Mouse (Mus musculus): ENCODE measurements around the gene Rtel1. TPM values are rescaled to one million over a fixed set of nuclear protein-coding genes. Genes with fewer than 3 reads are reported as not detected.

The Rtel1 gene
- polyA plus RNA-seq, 1 experiment from 2014 or later, result 9.0 TPM

- Histone ChIP-seq H3K4me1 (replicated peaks; ENCODE audit: control insufficient read depth, insufficient read depth) (peaks cover 5% of the 10 kb centered on the region), H3K9me3 (ENCODE audit: control insufficient read depth, low read length) (no peaks in the 10 kb centered on the region), H3K4me3 (ENCODE audit: low read depth, low read length) (peak overlapping the region; percentile 71), H3K27me3 (ENCODE audit: control insufficient read depth, insufficient read depth, low read length) (no peaks in the 10 kb centered on the region), H3K36me3 (ENCODE audit: control insufficient read depth, insufficient read depth, low read length) (peaks cover 7% of the 10 kb centered on the region; the same call in 1 of the 2 replicates), H3K27ac (replicated peaks) (peak overlapping the region; percentile 94), H3K9ac (ENCODE audit: low read length) (peak overlapping the region; percentile 91), H3K4me2 (replicated peaks; ENCODE audit: low read depth) (peak overlapping the region; percentile 97)
- WGBS, result under 1% methylated on average over 20 of the region's 20 CpGs
- ATAC-seq (ENCODE audit: low FRiP score, low TSS enrichment) (peak; percentile 74), DNase-seq (ENCODE audit: low spot score) (no peak)
- no peak for TF ChIP-seq CTCF (IDR thresholded peaks at IDR 0.05; ENCODE audit: low read depth)
- TF ChIP-seq EP300 (optimal IDR thresholded peaks at IDR 0.05), result no peak
Observed at GRCm38 (mm10) chr2:181365655-181366075, 46.1 kb downstream of the Rtel1 start.

- Histone ChIP-seq H3K9me3 (ENCODE audit: control insufficient read depth, low read length) (no peaks in the 10 kb centered on the region), H3K4me2 (replicated peaks; ENCODE audit: low read depth) (no peak overlapping the region), H3K27me3 (ENCODE audit: control insufficient read depth, insufficient read depth, low read length) (no peaks in the 10 kb centered on the region), H3K27ac (replicated peaks) (no peak overlapping the region), H3K9ac (ENCODE audit: low read length) (no peak overlapping the region), H3K4me3 (ENCODE audit: low read depth, low read length) (no peak overlapping the region), H3K36me3 (ENCODE audit: control insufficient read depth, insufficient read depth, low read length) (no peaks in the 10 kb centered on the region), H3K4me1 (replicated peaks; ENCODE audit: control insufficient read depth, insufficient read depth) (0 out of 2 replicates have a peak, but pooled peaks cover 2% of the 10 kb centered on the region)
- TF ChIP-seq CTCF (IDR thresholded peaks at IDR 0.05; ENCODE audit: low read depth) (peak; percentile 30), EP300 (optimal IDR thresholded peaks at IDR 0.05) (no peak)
- 96% methylated on average over 5 of the region's 5 CpGs for WGBS
- DNase-seq (ENCODE audit: low spot score), result no peak
- ATAC-seq (ENCODE audit: low FRiP score, low TSS enrichment), result no peak
Observed at GRCm38 (mm10) chr2:181370001-181370400, 50.5 kb downstream of the Rtel1 start.

- Histone ChIP-seq H3K27ac (replicated peaks) (no peak overlapping the region), H3K9me3 (ENCODE audit: control insufficient read depth, low read length) (no peaks in the 10 kb centered on the region), H3K9ac (ENCODE audit: low read length) (no peak overlapping the region), H3K36me3 (ENCODE audit: control insufficient read depth, insufficient read depth, low read length) (peaks cover 18% of the 10 kb centered on the region), H3K4me3 (ENCODE audit: low read depth, low read length) (no peak overlapping the region), H3K4me2 (replicated peaks; ENCODE audit: low read depth) (no peak overlapping the region), H3K4me1 (replicated peaks; ENCODE audit: control insufficient read depth, insufficient read depth) (no peaks in the 10 kb centered on the region), H3K27me3 (ENCODE audit: control insufficient read depth, insufficient read depth, low read length) (no peaks in the 10 kb centered on the region)
- TF ChIP-seq CTCF (IDR thresholded peaks at IDR 0.05; ENCODE audit: low read depth) (peak; percentile 72), EP300 (optimal IDR thresholded peaks at IDR 0.05) (no peak)
- 91% methylated on average over 2 of the region's 2 CpGs for WGBS
- no peak for DNase-seq (ENCODE audit: low spot score)
- no peak for ATAC-seq (ENCODE audit: low FRiP score, low TSS enrichment)
Observed at GRCm38 (mm10) chr2:181375787-181376186, 56.2 kb downstream of the Rtel1 start.

GRCm38 (mm10) chr2:181377230-181377629, 57.7 kb downstream of the Rtel1 start:
- Histone ChIP-seq H3K4me2 (replicated peaks; ENCODE audit: low read depth) (no peak overlapping the region), H3K27me3 (ENCODE audit: control insufficient read depth, insufficient read depth, low read length) (no peaks in the 10 kb centered on the region), H3K4me1 (replicated peaks; ENCODE audit: control insufficient read depth, insufficient read depth) (no peaks in the 10 kb centered on the region), H3K4me3 (ENCODE audit: low read depth, low read length) (no peak overlapping the region), H3K9me3 (ENCODE audit: control insufficient read depth, low read length) (no peaks in the 10 kb centered on the region), H3K36me3 (ENCODE audit: control insufficient read depth, insufficient read depth, low read length) (peaks cover 19% of the 10 kb centered on the region), H3K9ac (ENCODE audit: low read length) (no peak overlapping the region), H3K27ac (replicated peaks) (no peak overlapping the region)
- ATAC-seq (ENCODE audit: low FRiP score, low TSS enrichment) (no peak), DNase-seq (ENCODE audit: low spot score) (no peak)
- TF ChIP-seq EP300 (optimal IDR thresholded peaks at IDR 0.05) (no peak), CTCF (IDR thresholded peaks at IDR 0.05; ENCODE audit: low read depth) (no peak)
- 80% methylated on average over 2 of the region's 2 CpGs for WGBS

- Histone ChIP-seq H3K36me3 (ENCODE audit: control insufficient read depth, insufficient read depth, low read length) (peaks cover 24% of the 10 kb centered on the region), H3K4me3 (ENCODE audit: low read depth, low read length) (no peak overlapping the region), H3K9me3 (ENCODE audit: control insufficient read depth, low read length) (no peaks in the 10 kb centered on the region), H3K4me1 (replicated peaks; ENCODE audit: control insufficient read depth, insufficient read depth) (no peaks in the 10 kb centered on the region), H3K27ac (replicated peaks) (no peak overlapping the region), H3K4me2 (replicated peaks; ENCODE audit: low read depth) (no peak overlapping the region), H3K27me3 (ENCODE audit: control insufficient read depth, insufficient read depth, low read length) (no peaks in the 10 kb centered on the region), H3K9ac (ENCODE audit: low read length) (no peak overlapping the region)
- ATAC-seq (ENCODE audit: low FRiP score, low TSS enrichment) (no peak), DNase-seq (ENCODE audit: low spot score) (no peak)
- 90% methylated on average over 5 of the region's 5 CpGs for WGBS
- TF ChIP-seq EP300 (optimal IDR thresholded peaks at IDR 0.05) (no peak), CTCF (IDR thresholded peaks at IDR 0.05; ENCODE audit: low read depth) (no peak)
Observed at GRCm38 (mm10) chr2:181378701-181379100, 59.2 kb downstream of the Rtel1 start.

GRCm38 (mm10) chr2:181379778-181380177, 60.2 kb downstream of the Rtel1 start, which contains the start of gene Lime1:
Gene Lime1, plus strand, starts transcription at chr2:181380078.
- H3K9ac ChIP-seq (ENCODE audit: low read length), result no peak within 1 kb of the TSS
- WGBS, result 93% methylated on average over 12 of the region's 12 CpGs
- H3K4me2 ChIP-seq (replicated peaks; ENCODE audit: low read depth), result no peak within 1 kb of the TSS
- H3K4me3 ChIP-seq (ENCODE audit: low read depth, low read length), result no peak within 1 kb of the TSS
- TF ChIP-seq EP300 (optimal IDR thresholded peaks at IDR 0.05) (no peak), CTCF (IDR thresholded peaks at IDR 0.05; ENCODE audit: low read depth) (no peak)
- H3K27me3 ChIP-seq (ENCODE audit: control insufficient read depth, insufficient read depth, low read length), result no peaks in the 10 kb centered on the region
- H3K4me1 ChIP-seq (replicated peaks; ENCODE audit: control insufficient read depth, insufficient read depth), result no peaks in the 10 kb centered on the region
- DNase-seq (ENCODE audit: low spot score) (no peak), ATAC-seq (ENCODE audit: low FRiP score, low TSS enrichment) (no peak)
- H3K36me3 ChIP-seq (ENCODE audit: control insufficient read depth, insufficient read depth, low read length), result peaks cover 24% of the 10 kb centered on the region
- no peaks in the 10 kb centered on the region for H3K9me3 ChIP-seq (ENCODE audit: control insufficient read depth, low read length)
- H3K27ac ChIP-seq (replicated peaks), result no peak within 1 kb of the TSS

Data from stomach, postnatal 0 days (tissue).